Mouse (Mus musculus): Measurements from ENCODE around the gene Gtf3c2. TPM values are rescaled to one million over a fixed set of nuclear protein-coding genes. Genes with fewer than 3 reads are reported as not detected.

The Gtf3c2 gene
- polyA plus RNA-seq, 1 experiment = 80.4 TPM

GRCm38 (mm10) chr5:31204421-31204820, 24.5 kb upstream of the Gtf3c2 start:
- no peak overlapping the region for H3K4me3 ChIP-seq (ENCODE audit: insufficient read depth, low read length)
- no peak overlapping the region for H3K27ac ChIP-seq (ENCODE audit: insufficient read depth, low read depth, low read length)
- no peak for TF ChIP-seq POLR2A (IDR thresholded peaks at IDR 0.05; ENCODE audit: borderline replicate concordance, low read depth, low read length)
- no peak for TF ChIP-seq CTCF (IDR thresholded peaks at IDR 0.05; ENCODE audit: low read depth, low read length)
- peaks cover 6% of the 10 kb centered on the region for H3K4me1 ChIP-seq (ENCODE audit: control insufficient read depth, insufficient read depth, low read length)

- peaks cover 11% of the 10 kb centered on the region for H3K4me1 ChIP-seq (ENCODE audit: control insufficient read depth, insufficient read depth, low read length)
- no peak overlapping the region for H3K4me3 ChIP-seq (ENCODE audit: insufficient read depth, low read length)
- no peak overlapping the region for H3K27ac ChIP-seq (ENCODE audit: insufficient read depth, low read depth, low read length)
- no peak for TF ChIP-seq CTCF (IDR thresholded peaks at IDR 0.05; ENCODE audit: low read depth, low read length)
These were observed 23.9 kb upstream of the Gtf3c2 start for GRCm38 (mm10) chr5:31203866-31204265.

GRCm38 (mm10) chr5:31202933-31203332, 23.0 kb upstream of the Gtf3c2 start:
- TF ChIP-seq POLR2A (IDR thresholded peaks at IDR 0.05; ENCODE audit: borderline replicate concordance, low read depth, low read length) (no peak), CTCF (IDR thresholded peaks at IDR 0.05; ENCODE audit: low read depth, low read length) (no peak)
- H3K27ac ChIP-seq (ENCODE audit: insufficient read depth, low read depth, low read length) = peak overlapping the region; percentile 83
- H3K4me3 ChIP-seq (ENCODE audit: insufficient read depth, low read length) = peak overlapping the region; percentile 65
- H3K4me1 ChIP-seq (ENCODE audit: control insufficient read depth, insufficient read depth, low read length) = peaks cover 17% of the 10 kb centered on the region

GRCm38 (mm10) chr5:31201742-31202590, 22.0 kb upstream of the Gtf3c2 start, which contains the start of gene Zfp513:
Gene Zfp513 (minus strand): TSS chr5:31202303.
- Histone ChIP-seq H3K4me1 (ENCODE audit: control insufficient read depth, insufficient read depth, low read length) (peaks cover 25% of the 10 kb centered on the region), H3K4me3 (ENCODE audit: insufficient read depth, low read length) (peak within 1 kb of the TSS; percentile 65), H3K27ac (ENCODE audit: insufficient read depth, low read depth, low read length) (peak within 1 kb of the TSS; percentile 85)
- no peak for TF ChIP-seq CTCF (IDR thresholded peaks at IDR 0.05; ENCODE audit: low read depth, low read length)
- no peak for TF ChIP-seq POLR2A (IDR thresholded peaks at IDR 0.05; ENCODE audit: borderline replicate concordance, low read depth, low read length)

- peak overlapping the region; percentile 85 for H3K27ac ChIP-seq (ENCODE audit: insufficient read depth, low read depth, low read length)
- peak overlapping the region; percentile 65 for H3K4me3 ChIP-seq (ENCODE audit: insufficient read depth, low read length)
- H3K4me1 ChIP-seq (ENCODE audit: control insufficient read depth, insufficient read depth, low read length) = peaks cover 33% of the 10 kb centered on the region
- TF ChIP-seq POLR2A (IDR thresholded peaks at IDR 0.05; ENCODE audit: borderline replicate concordance, low read depth, low read length) = no peak
- TF ChIP-seq CTCF (IDR thresholded peaks at IDR 0.05; ENCODE audit: low read depth, low read length) = no peak
These were observed 21.2 kb upstream of the Gtf3c2 start for GRCm38 (mm10) chr5:31201042-31201741.

- Histone ChIP-seq H3K4me3 (ENCODE audit: insufficient read depth, low read length) (peak overlapping the region; percentile 38), H3K27ac (ENCODE audit: insufficient read depth, low read depth, low read length) (peak overlapping the region; percentile 85; the same call in 1 of the 2 replicates), H3K4me1 (ENCODE audit: control insufficient read depth, insufficient read depth, low read length) (peaks cover 39% of the 10 kb centered on the region)
- no peak for TF ChIP-seq POLR2A (IDR thresholded peaks at IDR 0.05; ENCODE audit: borderline replicate concordance, low read depth, low read length)
- no peak for TF ChIP-seq CTCF (IDR thresholded peaks at IDR 0.05; ENCODE audit: low read depth, low read length)
These were observed 20.4 kb upstream of the Gtf3c2 start for GRCm38 (mm10) chr5:31200327-31200768.

GRCm38 (mm10) chr5:31199893-31200292, 19.9 kb upstream of the Gtf3c2 start:
- H3K4me1 ChIP-seq (ENCODE audit: control insufficient read depth, insufficient read depth, low read length) = peaks cover 44% of the 10 kb centered on the region
- H3K4me3 ChIP-seq (ENCODE audit: insufficient read depth, low read length) = no peak overlapping the region
- H3K27ac ChIP-seq (ENCODE audit: insufficient read depth, low read depth, low read length) = no peak overlapping the region
- TF ChIP-seq POLR2A (IDR thresholded peaks at IDR 0.05; ENCODE audit: borderline replicate concordance, low read depth, low read length) (no peak), CTCF (IDR thresholded peaks at IDR 0.05; ENCODE audit: low read depth, low read length) (no peak)

GRCm38 (mm10) chr5:31199321-31199892, 19.5 kb upstream of the Gtf3c2 start:
- H3K4me3 ChIP-seq (ENCODE audit: insufficient read depth, low read length) = no peak overlapping the region
- H3K27ac ChIP-seq (ENCODE audit: insufficient read depth, low read depth, low read length) = no peak overlapping the region
- H3K4me1 ChIP-seq (ENCODE audit: control insufficient read depth, insufficient read depth, low read length) = peaks cover 49% of the 10 kb centered on the region
- TF ChIP-seq POLR2A (IDR thresholded peaks at IDR 0.05; ENCODE audit: borderline replicate concordance, low read depth, low read length) = no peak
- no peak for TF ChIP-seq CTCF (IDR thresholded peaks at IDR 0.05; ENCODE audit: low read depth, low read length)

GRCm38 (mm10) chr5:31198616-31199320, 18.8 kb upstream of the Gtf3c2 start:
- TF ChIP-seq POLR2A (IDR thresholded peaks at IDR 0.05; ENCODE audit: borderline replicate concordance, low read depth, low read length) (no peak), CTCF (IDR thresholded peaks at IDR 0.05; ENCODE audit: low read depth, low read length) (no peak)
- H3K4me3 ChIP-seq (ENCODE audit: insufficient read depth, low read length) = no peak overlapping the region
- peaks cover 50% of the 10 kb centered on the region for H3K4me1 ChIP-seq (ENCODE audit: control insufficient read depth, insufficient read depth, low read length)
- peak overlapping the region; percentile 38 for H3K27ac ChIP-seq (ENCODE audit: insufficient read depth, low read depth, low read length)

All from bone marrow macrophage, adult 2 months (primary cell).